Mouse (Mus musculus): Measurements from ENCODE around the gene Pcnt. TPM values are rescaled to one million over a fixed set of nuclear protein-coding genes. Genes with fewer than 3 reads are reported as not detected.
A peak's percentile ranks its signal among the peaks of the same experiment; 100 is the strongest.

Gene Pcnt
- total and polyA plus RNA-seq, 2 experiments from 2014 or later, result 9.5 to 17.6 TPM

GRCm38 (mm10) chr10:76368766-76369165 lies 73.8 kb downstream of the Pcnt start:
- no peak for TF ChIP-seq CTCF (IDR thresholded peaks at IDR 0.05; ENCODE audit: low read depth)
- TF ChIP-seq EP300 (IDR thresholded peaks at IDR 0.05; ENCODE audit: low read depth), result no peak
- Histone ChIP-seq H3K4me3 (ENCODE audit: low read depth, low read length) (no peak overlapping the region), H3K4me1 (ENCODE audit: control insufficient read depth, insufficient read depth) (no peaks in the 10 kb centered on the region), H3K36me3 (replicated peaks; ENCODE audit: control insufficient read depth, insufficient read depth, low read length) (peaks cover 81% of the 10 kb centered on the region), H3K9ac (replicated peaks; ENCODE audit: low read depth, low read length) (no peak overlapping the region), H3K27me3 (ENCODE audit: control insufficient read depth, insufficient read depth, low read length) (no peaks in the 10 kb centered on the region), H3K27ac (ENCODE audit: low read depth) (no peak overlapping the region), H3K9me3 (replicated peaks; ENCODE audit: control insufficient read depth, low read length) (no peaks in the 10 kb centered on the region), H3K4me2 (ENCODE audit: low read depth, low read length) (no peak overlapping the region)
- DNase-seq (ENCODE audit: low spot score) (no peak), ATAC-seq (ENCODE audit: insufficient read depth, low read depth) (no peak)
- 86% methylated on average over 13 of the region's 13 CpGs for WGBS

GRCm38 (mm10) chr10:76363233-76363632 lies 79.4 kb downstream of the Pcnt start:
- H3K36me3 ChIP-seq (replicated peaks; ENCODE audit: control insufficient read depth, insufficient read depth, low read length), result peaks cover 47% of the 10 kb centered on the region
- no peak overlapping the region for H3K27ac ChIP-seq (ENCODE audit: low read depth)
- 42% methylated on average over 3 of the region's 3 CpGs for WGBS
- no peak overlapping the region for H3K4me3 ChIP-seq (ENCODE audit: low read depth, low read length)
- no peaks in the 10 kb centered on the region for H3K9me3 ChIP-seq (replicated peaks; ENCODE audit: control insufficient read depth, low read length)
- ATAC-seq (ENCODE audit: insufficient read depth, low read depth), result peak; percentile 36; the same call in 1 of the 2 replicates
- no peak overlapping the region for H3K4me2 ChIP-seq (ENCODE audit: low read depth, low read length)
- no peaks in the 10 kb centered on the region for H3K27me3 ChIP-seq (ENCODE audit: control insufficient read depth, insufficient read depth, low read length)
- H3K9ac ChIP-seq (replicated peaks; ENCODE audit: low read depth, low read length), result no peak overlapping the region
- TF ChIP-seq EP300 (IDR thresholded peaks at IDR 0.05; ENCODE audit: low read depth) (no peak), CTCF (IDR thresholded peaks at IDR 0.05; ENCODE audit: low read depth) (no peak)
- no peaks in the 10 kb centered on the region for H3K4me1 ChIP-seq (ENCODE audit: control insufficient read depth, insufficient read depth)
- DNase-seq (ENCODE audit: low spot score), result no peak

GRCm38 (mm10) chr10:76358468-76358867 lies 84.1 kb downstream of the Pcnt start:
- no peak overlapping the region for H3K9ac ChIP-seq (replicated peaks; ENCODE audit: low read depth, low read length)
- H3K4me2 ChIP-seq (ENCODE audit: low read depth, low read length), result no peak overlapping the region
- no peaks in the 10 kb centered on the region for H3K27me3 ChIP-seq (ENCODE audit: control insufficient read depth, insufficient read depth, low read length)
- no peak for ATAC-seq (ENCODE audit: insufficient read depth, low read depth)
- H3K9me3 ChIP-seq (replicated peaks; ENCODE audit: control insufficient read depth, low read length), result no peaks in the 10 kb centered on the region
- WGBS, result 65% methylated on average over 5 of the region's 5 CpGs
- no peak overlapping the region for H3K4me3 ChIP-seq (ENCODE audit: low read depth, low read length)
- DNase-seq (ENCODE audit: low spot score), result no peak
- TF ChIP-seq EP300 (IDR thresholded peaks at IDR 0.05; ENCODE audit: low read depth), result no peak
- no peak for TF ChIP-seq CTCF (IDR thresholded peaks at IDR 0.05; ENCODE audit: low read depth)
- H3K27ac ChIP-seq (ENCODE audit: low read depth), result no peak overlapping the region
- H3K4me1 ChIP-seq (ENCODE audit: control insufficient read depth, insufficient read depth), result no peaks in the 10 kb centered on the region
- peaks cover 54% of the 10 kb centered on the region for H3K36me3 ChIP-seq (replicated peaks; ENCODE audit: control insufficient read depth, insufficient read depth, low read length)

- no peaks in the 10 kb centered on the region for H3K9me3 ChIP-seq (replicated peaks; ENCODE audit: control insufficient read depth, low read length)
- WGBS, result 87% methylated on average over 8 of the region's 8 CpGs
- TF ChIP-seq EP300 (IDR thresholded peaks at IDR 0.05; ENCODE audit: low read depth) (no peak), CTCF (IDR thresholded peaks at IDR 0.05; ENCODE audit: low read depth) (no peak)
- ATAC-seq (ENCODE audit: insufficient read depth, low read depth), result no peak
- no peak overlapping the region for H3K4me2 ChIP-seq (ENCODE audit: low read depth, low read length)
- DNase-seq (ENCODE audit: low spot score), result no peak
- peaks cover 62% of the 10 kb centered on the region for H3K36me3 ChIP-seq (replicated peaks; ENCODE audit: control insufficient read depth, insufficient read depth, low read length)
- no peaks in the 10 kb centered on the region for H3K27me3 ChIP-seq (ENCODE audit: control insufficient read depth, insufficient read depth, low read length)
- H3K9ac ChIP-seq (replicated peaks; ENCODE audit: low read depth, low read length), result no peak overlapping the region
- H3K4me1 ChIP-seq (ENCODE audit: control insufficient read depth, insufficient read depth), result no peaks in the 10 kb centered on the region
- H3K4me3 ChIP-seq (ENCODE audit: low read depth, low read length), result no peak overlapping the region
- no peak overlapping the region for H3K27ac ChIP-seq (ENCODE audit: low read depth)
Observed at GRCm38 (mm10) chr10:76357286-76357875, 85.2 kb downstream of the Pcnt start.

GRCm38 (mm10) chr10:76354974-76355373 lies 87.6 kb downstream of the Pcnt start:
- Histone ChIP-seq H3K27me3 (ENCODE audit: control insufficient read depth, insufficient read depth, low read length) (no peaks in the 10 kb centered on the region), H3K36me3 (replicated peaks; ENCODE audit: control insufficient read depth, insufficient read depth, low read length) (peaks cover 79% of the 10 kb centered on the region), H3K4me2 (ENCODE audit: low read depth, low read length) (no peak overlapping the region), H3K9ac (replicated peaks; ENCODE audit: low read depth, low read length) (no peak overlapping the region), H3K4me1 (ENCODE audit: control insufficient read depth, insufficient read depth) (no peaks in the 10 kb centered on the region), H3K9me3 (replicated peaks; ENCODE audit: control insufficient read depth, low read length) (no peaks in the 10 kb centered on the region), H3K4me3 (ENCODE audit: low read depth, low read length) (no peak overlapping the region), H3K27ac (ENCODE audit: low read depth) (no peak overlapping the region)
- 88% methylated on average over 12 of the region's 12 CpGs for WGBS
- ATAC-seq (ENCODE audit: insufficient read depth, low read depth), result no peak
- TF ChIP-seq CTCF (IDR thresholded peaks at IDR 0.05; ENCODE audit: low read depth), result no peak
- TF ChIP-seq EP300 (IDR thresholded peaks at IDR 0.05; ENCODE audit: low read depth), result no peak
- DNase-seq (ENCODE audit: low spot score), result no peak

GRCm38 (mm10) chr10:76353986-76354385 lies 88.6 kb downstream of the Pcnt start:
- H3K36me3 ChIP-seq (replicated peaks; ENCODE audit: control insufficient read depth, insufficient read depth, low read length), result peaks cover 87% of the 10 kb centered on the region
- no peak overlapping the region for H3K27ac ChIP-seq (ENCODE audit: low read depth)
- H3K27me3 ChIP-seq (ENCODE audit: control insufficient read depth, insufficient read depth, low read length), result no peaks in the 10 kb centered on the region
- WGBS, result 96% methylated on average over 12 of the region's 12 CpGs
- DNase-seq (ENCODE audit: low spot score) (no peak), ATAC-seq (ENCODE audit: insufficient read depth, low read depth) (no peak)
- no peak overlapping the region for H3K9ac ChIP-seq (replicated peaks; ENCODE audit: low read depth, low read length)
- H3K4me2 ChIP-seq (ENCODE audit: low read depth, low read length), result no peak overlapping the region
- no peaks in the 10 kb centered on the region for H3K4me1 ChIP-seq (ENCODE audit: control insufficient read depth, insufficient read depth)
- TF ChIP-seq EP300 (IDR thresholded peaks at IDR 0.05; ENCODE audit: low read depth) (no peak), CTCF (IDR thresholded peaks at IDR 0.05; ENCODE audit: low read depth) (no peak)
- no peaks in the 10 kb centered on the region for H3K9me3 ChIP-seq (replicated peaks; ENCODE audit: control insufficient read depth, low read length)
- no peak overlapping the region for H3K4me3 ChIP-seq (ENCODE audit: low read depth, low read length)
